Mouse (Mus musculus) T-helper 2 cell (primary cell): ENCODE measurements at regions not wholly inside any gene's neighbourhood (a gene's known extent, or its start where the extent isn't known, plus 50 kb on each side); places are given as distances from the start of the nearest gene placed in this dataset.

Source experiments
- in situ Hi-C: fragments of 300-600 bp; cut with MboI, MseI; formaldehyde crosslinking; loops from one replicate; pipeline ENCODE4 v1.15.1; 2025; ENCODE audit warnings: high pct_unique_total_duplicates

DNA sequence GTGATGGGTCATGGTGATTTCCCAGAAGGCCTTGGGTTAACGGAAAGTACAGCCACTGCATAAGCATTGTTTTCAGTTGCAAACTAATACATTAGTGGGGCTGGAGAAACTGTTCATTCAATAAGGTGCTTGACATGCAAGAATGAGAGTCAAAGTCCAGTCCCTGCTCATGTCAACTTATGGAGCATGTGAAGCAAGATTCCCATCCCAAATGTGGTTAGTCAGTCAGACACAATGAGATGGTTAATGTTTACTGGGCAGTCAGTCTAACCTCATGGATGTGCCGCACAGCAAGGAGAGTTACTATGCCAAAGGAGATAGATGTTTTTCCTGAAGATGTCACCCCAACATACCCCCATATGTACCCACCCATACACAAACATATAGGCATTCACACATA lies 993.8 kb upstream of the Jmjd1c start:
- in situ Hi-C loops = no loop called here

DNA sequence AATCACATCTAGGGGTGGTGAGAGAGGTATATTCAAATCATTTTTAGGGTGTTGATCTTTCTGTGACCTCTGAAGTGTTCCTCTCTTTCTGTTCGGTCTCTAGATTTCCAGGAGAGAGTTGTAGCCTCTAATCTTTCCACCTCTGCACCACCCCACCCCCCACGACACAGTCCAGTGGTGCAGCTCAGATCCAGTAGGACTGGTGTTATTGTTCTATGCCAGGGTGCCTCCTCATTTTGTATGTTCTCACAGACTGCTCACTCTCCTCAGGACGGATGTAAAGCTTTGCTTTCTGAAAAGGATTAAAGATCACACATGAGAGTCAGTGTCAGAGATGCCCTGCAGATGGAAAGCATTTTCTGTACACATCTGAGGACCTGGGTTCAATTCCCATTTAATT lies 964.6 kb upstream of the Jmjd1c start:
- in situ Hi-C loops = no loop called here

DNA sequence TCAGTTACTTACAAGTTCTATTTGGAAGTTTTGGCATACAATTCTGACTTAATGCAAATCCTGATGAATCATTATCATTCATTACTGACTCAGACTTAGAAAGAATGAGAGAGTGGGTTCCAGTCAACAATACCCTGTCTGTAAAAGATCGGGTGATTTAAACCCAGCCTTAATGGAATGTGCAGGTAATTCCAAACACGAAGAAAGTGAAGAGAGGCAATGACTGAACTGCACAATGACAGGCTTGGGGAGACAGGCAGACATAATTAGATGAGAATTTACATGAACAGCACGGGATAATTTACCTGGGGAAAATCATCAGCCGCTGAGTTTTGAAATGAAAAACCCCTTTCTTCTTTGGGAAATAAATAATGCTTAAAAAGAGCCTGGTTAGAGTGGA lies 963.9 kb upstream of the Jmjd1c start:
- in situ Hi-C loops = no loop called here

DNA sequence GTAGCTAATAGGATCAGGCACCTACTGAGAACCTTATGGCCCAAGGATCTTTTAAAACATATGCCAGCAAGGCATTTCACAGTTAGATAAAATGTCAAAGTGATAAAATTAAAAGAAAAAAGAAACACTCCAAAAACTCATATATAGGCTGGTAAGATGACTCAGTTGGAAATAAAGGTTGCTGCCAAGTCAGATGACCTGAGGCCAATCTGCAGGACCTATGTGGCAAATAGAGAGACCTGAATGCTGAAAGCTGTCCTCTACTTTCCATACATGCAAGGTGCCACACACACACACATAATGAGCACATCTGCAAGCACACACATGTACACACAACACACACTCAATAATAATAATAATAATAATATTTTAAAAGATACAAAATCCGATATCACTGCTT lies 953.5 kb upstream of the Jmjd1c start:
- in situ Hi-C loops = no loop called here

DNA sequence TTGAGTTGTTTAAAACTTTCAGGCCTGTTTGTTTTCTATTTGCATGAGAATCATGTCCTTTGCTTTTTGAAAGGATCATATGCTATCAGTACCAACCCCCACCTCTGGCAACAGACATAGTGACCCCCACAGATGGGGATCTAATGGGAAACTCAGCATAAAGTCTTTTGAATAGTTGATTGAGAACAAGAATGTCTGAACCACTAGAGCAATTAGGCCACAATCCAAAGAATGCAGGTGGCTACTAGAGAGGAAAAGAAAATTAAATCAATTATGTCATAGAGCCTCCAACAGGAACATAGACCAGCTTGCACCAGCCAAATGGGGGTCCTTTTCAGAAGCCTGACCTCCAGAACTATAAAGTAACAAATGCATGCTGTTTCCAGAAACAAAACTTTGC lies 953.0 kb upstream of the Jmjd1c start:
- in situ Hi-C loops = no loop called here

DNA sequence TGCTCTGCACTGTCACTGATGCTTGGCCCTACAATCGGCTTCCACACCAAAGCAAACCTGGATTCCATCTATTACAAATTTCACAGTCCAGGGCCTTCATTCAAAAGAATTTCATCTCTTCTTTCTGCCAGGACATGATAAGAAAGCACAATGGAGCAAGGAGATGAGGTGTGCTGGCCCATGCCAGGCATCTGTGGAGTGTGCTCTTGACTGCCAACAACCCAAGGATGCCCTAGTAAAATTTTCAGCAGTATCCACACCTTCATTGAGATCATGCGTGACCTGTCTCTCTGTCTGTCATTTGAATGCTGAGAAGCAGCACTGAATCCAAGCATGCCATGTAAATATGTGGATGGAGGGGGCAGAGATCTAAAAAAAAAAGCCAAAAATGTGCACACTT lies 945.0 kb upstream of the Jmjd1c start:
- in situ Hi-C loops = no loop called here

DNA sequence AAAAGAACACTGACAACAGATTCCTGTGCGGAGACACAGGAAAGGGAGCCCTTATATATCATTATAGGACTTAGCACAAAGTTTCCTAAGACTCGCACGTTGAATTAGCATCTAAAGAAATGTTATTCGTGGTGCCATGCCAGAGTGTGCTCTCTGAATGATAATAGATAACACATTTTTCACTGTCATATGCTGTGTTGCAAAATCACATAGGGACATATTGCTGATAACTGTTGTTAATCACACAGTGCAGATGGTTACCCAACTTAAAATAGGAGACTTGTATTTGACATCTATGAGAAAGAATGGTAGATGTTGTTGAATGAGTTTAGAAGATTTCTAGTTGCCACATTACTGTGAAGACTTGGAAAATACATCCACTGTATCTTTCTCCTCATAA lies 943.1 kb upstream of the Jmjd1c start:
- in situ Hi-C loops = no loop called here

DNA sequence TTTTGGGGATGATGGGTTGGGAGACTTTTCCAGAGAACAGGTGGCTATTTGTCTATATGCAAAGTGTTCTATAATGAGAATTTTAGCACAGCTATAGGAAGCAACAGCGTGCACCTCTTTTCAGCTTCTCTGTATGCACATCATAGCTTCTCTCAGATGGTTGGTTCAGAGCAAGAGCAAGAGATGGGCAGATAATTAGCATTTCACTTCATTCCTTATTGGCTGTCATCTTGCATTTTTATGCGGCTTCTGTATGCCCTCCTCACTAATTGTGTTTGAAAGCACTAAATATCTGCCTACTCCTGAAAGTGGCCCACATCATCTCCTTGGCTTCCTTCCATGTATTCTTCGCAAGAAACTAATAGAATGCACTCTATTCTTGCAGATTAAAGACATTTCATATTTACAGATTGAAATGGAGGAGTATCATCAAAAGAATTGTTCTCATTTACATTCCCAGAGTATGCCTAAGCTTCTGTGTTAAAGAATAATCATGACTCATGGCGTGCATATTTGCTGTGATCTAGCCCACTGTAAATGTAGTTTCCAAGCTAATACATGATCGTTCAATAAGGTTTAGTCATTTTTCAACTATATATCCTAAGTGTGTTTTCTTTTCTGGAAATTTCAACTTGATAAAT lies 934.9 kb upstream of the Jmjd1c start:
- in situ Hi-C loops = no loop called here

DNA sequence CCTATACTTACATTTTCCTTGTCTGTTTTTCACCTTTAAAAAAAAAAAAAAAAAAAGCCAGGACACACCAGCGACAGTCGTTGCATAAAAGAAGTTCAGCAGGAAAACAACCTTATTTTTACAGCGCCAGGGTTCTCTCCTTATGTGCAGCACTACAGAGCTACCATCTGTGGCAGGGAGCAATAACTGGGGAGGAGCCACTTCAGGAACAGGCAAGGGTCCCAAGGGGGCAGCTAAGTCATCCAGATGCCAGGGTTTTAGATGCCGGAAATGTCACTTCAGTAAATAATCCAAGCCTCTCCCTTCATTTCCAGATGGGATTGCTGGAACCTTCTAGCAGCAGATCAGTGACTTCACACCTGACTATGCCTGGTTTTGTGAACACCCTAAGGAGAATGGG lies 923.1 kb upstream of the Jmjd1c start:
- in situ Hi-C loops = loop anchor here (10.0 kb wide), 1 partner anchor 838 kb away; no protein-coding TSS in a partner anchor

DNA sequence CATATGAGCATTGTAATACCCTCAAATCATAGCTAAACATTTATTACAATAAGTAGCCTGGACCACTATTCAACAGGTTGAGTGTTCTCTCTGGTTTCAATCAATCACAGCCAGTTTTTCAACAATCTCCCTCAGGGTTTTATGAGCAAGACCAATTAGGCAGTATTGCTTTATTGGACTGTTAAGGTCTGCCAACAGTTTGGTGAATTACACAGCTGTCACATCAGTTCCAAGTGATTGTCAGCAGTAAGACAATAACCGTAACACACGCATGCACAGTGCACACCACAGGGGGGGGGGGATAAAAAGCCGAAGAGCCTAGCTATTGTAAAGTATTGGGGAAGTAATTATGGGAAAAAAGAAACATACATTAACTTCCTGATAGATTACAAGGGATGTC lies 918.6 kb upstream of the Jmjd1c start:
- in situ Hi-C loops = loop anchor here (10.0 kb wide), 1 partner anchor 843 kb away; no protein-coding TSS in a partner anchor

DNA sequence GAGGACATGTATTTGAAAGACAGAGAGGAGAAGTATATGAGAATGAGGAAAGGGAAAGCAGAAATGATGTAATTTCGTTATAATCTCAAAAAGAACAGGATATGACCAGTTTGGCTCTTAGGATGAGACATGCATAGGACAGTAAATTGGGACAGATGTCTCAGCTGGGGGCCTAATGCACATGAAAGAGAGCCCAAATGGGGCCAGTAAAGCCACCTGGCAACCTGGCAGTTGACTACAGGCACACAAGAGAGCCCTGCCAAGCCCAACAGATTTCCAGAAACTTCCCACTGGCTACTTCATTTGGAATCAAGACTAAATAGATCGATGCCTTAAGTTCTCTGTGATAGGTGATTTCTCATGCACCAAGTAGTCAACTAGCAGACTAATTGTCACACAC lies 914.7 kb upstream of the Jmjd1c start:
- in situ Hi-C loops = no loop called here

DNA sequence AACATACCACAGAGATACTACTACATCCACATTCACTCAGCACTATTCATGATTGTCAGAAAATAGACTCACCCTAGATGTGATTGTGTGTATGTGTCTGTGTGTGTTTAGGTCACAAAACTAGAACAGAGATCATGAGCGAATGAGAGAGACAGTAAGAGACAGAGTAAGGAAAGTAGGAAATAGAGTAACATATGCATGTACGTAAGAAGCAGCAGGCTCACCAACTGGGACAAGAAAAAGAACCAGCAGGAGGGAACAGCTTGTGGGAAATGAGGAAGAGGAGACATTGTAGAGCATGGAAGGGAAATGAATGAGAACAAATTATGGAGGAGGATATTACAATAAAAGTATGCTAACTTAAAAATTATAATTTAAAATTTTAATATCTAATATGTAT lies 912.9 kb upstream of the Jmjd1c start:
- in situ Hi-C loops = no loop called here

DNA sequence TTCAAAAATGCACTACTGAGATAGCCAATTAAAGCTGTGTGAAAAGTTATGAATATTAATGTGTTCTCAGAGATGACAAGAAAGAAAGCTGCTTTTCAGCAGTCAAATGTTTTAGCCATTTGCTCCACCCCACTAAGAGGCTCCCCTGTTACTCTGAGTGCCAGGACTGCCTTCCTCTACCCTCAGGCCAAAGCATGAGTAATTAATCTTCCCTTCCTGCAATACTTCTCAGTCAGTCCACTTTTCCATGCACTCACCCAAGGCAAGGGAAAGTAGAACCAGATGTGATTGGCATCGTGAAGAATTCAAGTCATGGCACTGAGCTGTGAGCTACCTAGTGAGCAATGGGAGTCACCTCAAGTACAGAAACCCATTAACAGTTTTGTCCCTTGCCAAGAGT lies 908.9 kb upstream of the Jmjd1c start:
- in situ Hi-C loops = no loop called here

DNA sequence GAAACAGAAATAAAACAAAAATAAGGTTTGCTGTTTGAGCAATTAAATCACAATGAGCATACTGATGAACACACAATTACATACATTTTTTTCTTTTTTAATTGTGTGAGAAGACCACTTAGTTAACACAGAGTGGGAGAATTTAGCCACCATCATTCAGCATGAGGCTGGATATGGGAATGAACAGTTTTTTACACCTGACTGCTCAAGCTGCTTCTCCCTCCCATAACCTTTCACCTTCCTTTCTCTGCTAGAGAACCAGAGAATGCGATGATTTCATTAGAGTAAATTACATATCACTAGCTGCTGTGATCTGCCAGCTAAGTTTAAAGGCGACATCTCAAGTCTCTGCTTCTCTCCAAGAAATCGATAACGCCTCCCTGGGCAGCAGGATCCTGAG lies 894.8 kb upstream of the Jmjd1c start:
- in situ Hi-C loops = loop anchor here (25.0 kb wide), 1 partner anchor 1964 kb away; no protein-coding TSS in a partner anchor

DNA sequence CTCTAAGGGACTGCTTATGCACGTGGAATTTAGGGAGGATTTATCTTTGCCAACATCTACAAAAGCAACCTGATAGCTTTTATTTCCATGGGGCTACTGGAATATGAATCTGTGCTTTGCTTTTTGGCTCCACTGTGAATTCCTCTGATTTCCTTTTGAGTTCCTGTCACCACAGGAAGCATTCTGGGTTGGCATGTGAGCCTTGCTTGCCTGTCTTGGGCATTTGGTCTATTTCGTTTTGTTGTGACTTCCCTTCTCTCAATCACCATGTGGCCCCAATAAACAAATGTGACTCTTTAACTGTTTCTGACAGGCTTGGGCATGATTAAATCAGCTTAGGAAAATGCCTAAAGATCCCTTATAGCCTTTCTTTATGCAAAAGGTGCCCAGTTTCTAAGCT lies 867.8 kb upstream of the Jmjd1c start:
- in situ Hi-C loops = no loop called here

DNA sequence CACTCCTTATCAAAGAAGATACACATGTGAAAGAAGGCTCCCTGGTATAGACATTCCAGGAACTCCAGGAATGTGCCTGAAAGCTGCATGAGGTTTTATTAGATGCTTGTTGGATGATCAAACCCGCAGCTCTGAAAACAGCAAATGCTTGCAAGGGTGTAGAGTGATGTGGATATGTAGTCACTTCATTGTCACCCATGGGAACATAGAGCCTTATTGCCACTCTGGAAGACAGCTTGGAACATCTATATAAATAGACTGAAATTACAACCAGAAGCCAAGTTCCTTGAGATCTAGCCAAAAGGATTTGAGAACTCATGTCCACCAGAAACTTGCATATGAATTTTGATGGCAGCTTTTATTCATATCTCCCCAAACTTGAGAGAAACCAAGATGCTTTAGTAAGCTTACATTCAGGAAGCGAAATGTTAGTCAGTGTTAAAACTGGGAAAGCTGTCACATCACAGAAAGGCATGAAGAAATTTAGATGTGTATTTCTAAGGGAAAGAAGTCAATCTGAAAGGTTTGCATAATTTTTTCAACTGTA lies 861.5 kb upstream of the Jmjd1c start:
- in situ Hi-C loops = no loop called here

DNA sequence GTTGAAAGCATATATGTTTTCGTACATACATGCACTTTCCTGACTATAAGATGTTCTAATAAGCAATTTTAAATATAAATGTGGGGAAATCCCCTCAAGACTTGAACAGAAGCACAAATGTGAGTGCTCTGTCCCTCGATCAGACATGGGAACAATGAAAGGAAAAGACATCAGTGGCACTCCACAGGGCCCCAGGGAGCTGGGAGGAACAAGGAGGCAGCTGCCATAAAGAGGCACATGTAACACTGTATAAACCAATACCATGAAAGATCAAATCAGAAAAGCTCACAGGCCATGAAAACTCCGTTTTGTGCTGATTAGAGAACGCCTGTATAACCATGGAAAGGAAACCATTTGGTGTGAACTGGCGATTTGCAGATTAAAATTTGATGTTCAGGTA lies 839.5 kb upstream of the Jmjd1c start:
- in situ Hi-C loops = no loop called here

DNA sequence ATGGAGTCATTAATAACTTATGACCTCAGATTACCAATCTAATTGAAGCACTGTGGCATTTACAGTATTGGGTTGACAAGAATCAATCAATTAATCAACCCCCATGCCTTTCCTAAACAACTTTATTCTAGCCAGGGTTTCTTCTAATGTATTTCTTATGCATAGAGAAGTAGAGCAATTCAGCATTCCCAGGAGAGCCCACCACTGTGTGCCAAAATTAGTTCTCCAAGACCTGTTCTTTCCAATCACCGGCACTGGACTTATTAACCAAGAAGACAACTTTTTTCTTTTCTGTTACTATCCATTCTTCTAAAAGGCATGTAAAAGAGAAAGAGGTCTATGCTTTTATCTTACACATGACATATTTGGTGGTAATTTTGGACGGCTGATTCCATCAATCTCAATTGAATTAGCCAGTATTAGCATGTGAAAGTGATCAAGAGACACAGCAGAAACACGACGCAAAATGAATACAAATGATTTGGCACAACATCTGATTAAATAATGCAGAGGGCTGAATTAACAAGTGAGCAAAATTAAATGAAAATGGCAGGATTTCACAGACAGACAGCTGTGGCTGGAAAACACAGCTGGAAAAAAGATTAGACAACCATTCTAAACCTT lies 825.2 kb upstream of the Jmjd1c start:
- in situ Hi-C loops = no loop called here

DNA sequence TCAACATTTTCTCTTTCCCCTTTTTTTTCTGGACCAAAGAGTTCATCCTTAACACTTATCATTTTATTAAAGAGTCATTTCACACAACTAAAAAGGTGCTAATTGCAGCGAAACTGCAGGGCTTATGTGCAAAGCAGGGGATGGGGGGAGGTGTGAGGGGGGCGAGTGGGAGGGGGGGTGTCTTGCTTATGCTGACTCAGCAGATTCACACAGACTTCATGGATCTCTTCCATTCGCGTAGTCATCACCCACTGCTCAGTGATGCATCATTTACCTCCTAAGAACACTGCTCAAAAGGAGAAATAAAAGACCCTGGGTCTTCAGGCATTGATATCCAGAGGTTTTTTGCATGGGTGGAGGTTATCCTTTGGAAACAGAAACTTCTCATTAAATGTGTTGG lies 800.3 kb upstream of the Jmjd1c start:
- in situ Hi-C loops = no loop called here

DNA sequence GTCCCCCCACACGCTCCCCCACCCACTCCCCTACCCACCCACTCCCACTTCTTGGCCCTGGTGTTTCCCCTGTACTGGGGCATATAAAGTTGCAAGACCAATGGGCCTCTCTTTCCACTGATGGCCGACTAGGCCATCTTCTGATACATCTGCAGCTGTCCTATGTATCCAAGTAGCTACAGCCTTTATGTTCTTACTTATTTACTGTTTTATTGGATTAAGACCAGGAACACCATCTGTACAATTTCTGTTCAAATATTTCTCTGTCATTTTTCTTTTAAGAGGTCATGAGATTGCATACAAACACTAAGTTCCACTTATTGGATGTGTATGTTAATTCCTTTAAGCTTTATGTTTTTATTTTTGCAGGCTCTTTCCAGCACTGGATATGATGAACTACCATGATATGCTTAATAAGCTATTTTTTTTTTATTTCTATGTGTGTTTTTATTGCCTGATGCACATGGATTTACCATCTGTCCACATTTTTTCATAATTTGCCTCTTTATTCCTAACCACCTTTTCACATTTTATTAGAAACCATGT lies 792.6 kb upstream of the Jmjd1c start:
- in situ Hi-C loops = no loop called here

DNA sequence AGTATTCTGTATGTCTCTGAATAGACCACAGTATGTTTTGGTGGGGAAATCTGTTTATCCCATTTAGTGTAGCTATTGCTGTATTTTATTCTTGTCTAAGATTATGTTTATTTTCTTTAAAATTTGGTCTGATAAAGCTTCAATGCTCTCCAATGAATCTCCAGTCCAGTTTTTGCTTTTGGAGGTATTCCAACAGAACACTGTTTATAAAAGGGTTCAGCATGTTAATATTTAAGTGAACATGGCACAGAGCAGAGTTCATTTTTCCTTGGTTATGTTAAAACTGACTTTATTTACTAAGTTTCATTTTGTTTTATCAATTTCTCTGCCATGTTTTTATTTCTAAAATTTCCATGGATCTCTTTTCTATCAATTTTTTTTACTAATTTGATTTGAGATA lies 791.0 kb upstream of the Jmjd1c start:
- in situ Hi-C loops = no loop called here

DNA sequence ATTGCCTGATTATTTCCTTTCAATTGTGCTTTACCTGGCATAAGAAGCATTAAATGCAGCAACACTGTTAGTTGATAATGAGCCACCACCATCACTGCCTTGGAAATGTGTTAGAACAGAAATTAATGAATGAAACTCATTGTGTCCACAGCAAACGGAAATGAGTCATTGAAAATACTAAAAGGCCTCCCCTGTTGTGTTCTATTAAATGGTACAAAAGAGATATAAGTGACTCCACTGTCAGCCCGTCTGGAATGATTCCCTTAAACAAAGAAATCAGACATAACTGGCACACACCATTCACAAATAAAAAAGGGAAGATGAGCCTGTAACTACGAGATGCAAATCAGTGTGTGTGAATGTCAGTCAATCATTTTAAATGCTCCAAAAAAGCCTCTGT lies 764.8 kb upstream of the Jmjd1c start:
- in situ Hi-C loops = no loop called here

DNA sequence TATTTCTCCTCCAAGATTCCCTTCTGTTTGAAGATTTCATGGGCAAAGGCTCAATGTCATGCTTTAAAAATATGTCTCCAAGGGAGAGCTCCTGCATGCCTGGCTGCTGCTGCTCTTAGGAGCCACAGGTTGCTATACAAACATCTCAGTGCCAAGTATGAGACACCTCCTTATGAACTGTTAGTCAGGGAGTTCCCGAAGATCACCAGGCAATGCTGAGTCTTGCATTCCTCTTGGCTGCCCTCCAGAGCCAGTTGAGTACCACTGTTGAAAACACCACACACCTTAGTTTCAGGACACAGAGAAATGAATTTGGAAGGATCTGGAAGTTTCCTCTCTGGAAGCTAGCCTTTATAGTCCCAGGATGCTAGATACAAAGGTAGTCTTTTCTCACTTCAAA lies 757.9 kb upstream of the Jmjd1c start:
- in situ Hi-C loops = no loop called here
